Mouse (Mus musculus) heart, postnatal 25 days (tissue): ENCODE measurements around the gene 2510002D24Rik. TPM values are rescaled to one million over a fixed set of nuclear protein-coding genes. Genes with fewer than 3 reads are reported as not detected.

Experiments used
- DNase-seq: peaks from one replicate; pipeline ENCODE4 v3.0.0; 2022; ENCODE audit warnings: low spot score
- intact Hi-C: fragments of 180-260 bp; cut with DNase I; formaldehyde crosslinking; loops from one replicate; pipeline ENCODE4 v1.15.1; 2025
- total RNA-seq, 2 experiments: library from RNA; stranded (reverse); gene quantifications; 2 replicates each; pipeline ENCODE4 v1.2.3; 2021

2510002D24Rik gene
- total RNA-seq, result 10 to 100 TPM; 21.1 to 24.2 TPM

DNA sequence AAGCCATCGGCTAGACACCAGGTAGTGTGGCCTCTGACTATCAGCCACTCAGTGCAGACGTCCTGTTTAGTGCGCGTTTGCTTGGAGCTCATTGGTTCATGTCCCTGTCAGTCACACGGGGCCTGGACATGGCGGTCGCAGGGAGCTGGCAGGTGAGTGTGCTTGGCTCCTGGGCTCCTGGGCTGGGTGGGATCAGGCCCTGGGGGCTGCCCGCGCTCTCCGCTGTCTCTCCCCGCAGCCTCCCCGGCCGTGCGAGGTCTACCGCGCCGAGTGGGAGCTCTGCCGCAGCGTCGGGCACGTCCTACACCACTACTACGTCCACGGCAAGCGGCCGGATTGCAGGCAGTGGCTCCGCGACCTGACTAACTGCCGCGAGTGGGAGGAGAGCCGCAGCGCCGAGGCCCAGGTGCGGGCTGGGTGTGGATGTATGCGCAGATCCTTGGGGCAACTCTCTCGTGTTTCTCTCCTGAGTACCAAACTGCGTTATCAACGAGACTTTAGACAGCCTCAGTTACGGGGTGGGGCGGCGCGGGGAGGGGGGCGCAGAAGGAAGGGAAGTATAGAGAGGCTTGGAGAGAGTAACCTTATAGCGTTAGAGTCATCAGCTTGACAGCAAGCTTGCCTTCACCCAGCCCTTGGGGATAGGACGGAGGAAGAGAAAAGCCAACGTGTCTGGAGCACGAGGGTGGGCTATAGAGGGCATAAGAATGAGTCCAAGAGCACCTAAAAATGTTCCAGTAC lies at the start of gene 2510002D24Rik, which contains the start of gene Gm28539:
2510002D24Rik (plus strand) TSS at position 111 of the 741 bp plus-strand sequence.
Gm28539 (plus strand) TSS at position 117 of the 741 bp plus-strand sequence.
- DNase-seq, result peak; percentile 88

DNA sequence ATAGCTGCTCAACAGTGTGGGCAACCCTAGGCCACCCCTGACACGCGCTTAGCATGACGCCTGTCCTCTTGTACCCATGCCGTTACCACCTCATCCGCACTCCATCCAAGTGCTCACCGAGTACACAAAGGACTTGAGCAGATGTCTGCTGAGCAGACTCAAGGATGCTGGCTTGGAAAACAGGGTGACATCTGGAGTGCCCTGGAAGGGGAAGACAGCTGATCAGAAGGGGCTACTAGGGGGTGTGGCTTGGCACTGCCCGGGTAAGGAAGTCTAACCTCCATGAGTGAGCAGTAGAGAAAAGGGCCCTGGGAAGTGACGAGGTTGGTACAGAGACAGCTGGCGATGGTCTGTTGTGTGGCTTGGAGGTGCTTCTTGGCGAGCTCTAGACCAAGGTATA lies 49.7 kb upstream of the 2510002D24Rik start:
- intact Hi-C loops, result no loop called here
- DNase-seq, result no peak

More for the DNA sequence above, at the start of gene 2510002D24Rik, which contains the start of gene Gm28539:
- intact Hi-C loops, result no loop called here

- intact Hi-C loops, result no loop called here
- no peak for DNase-seq
Measured at GRCm38 (mm10) chr16:18788627-18789406, 47.6 kb upstream of the 2510002D24Rik start.

- DNase-seq, result no peak
- intact Hi-C loops, result loop anchor here (5.0 kb wide), 1 partner anchor 168 kb away; the partner anchor contains the start of genes Gm49601 and Sept5
Measured at GRCm38 (mm10) chr16:18795223-18795899, 41.0 kb upstream of the 2510002D24Rik start.

DNA sequence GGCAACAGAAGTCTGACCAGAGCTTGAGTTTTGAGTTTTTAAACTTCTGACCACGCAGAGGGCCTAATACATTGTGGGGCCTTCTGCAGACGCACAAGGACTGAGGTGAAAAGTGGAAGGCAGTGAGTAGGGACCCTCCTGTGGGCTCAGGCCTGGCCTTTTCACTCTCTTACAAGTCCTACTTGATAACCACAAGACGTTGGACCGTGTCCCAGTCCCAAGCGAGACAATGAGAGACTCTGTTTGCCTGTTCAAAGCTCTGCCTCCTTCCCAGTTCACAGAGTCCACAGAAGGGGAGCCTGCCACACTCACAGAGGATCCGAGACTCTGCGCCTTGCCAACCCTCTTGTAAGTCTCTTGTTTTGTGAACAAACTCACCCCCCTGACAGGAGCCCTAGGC lies 39.7 kb upstream of the 2510002D24Rik start:
- intact Hi-C loops, result loop anchor here (5.0 kb wide), 1 partner anchor 169 kb away; the partner anchor contains the start of genes Gm49601 and Sept5

DNA sequence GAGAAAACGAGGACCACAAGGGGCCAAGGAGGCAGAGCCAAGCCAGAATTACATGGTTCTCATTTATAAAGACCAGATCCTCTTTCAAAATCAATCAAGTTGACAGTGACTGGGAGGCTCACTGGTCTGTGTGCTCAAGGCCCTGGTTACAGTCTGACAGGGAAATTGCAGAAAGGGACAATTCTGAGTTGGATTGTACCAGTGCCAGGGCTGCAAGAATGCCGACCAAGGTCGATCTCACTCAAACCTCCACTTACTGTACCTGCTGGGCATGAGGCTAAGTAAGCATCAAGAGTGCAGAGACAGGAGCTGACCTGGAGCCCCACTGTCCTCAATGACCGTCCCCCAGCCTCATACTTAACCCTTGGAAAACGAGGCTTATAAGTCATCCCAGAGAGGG lies 38.2 kb upstream of the 2510002D24Rik start:
- no peak for DNase-seq
- intact Hi-C loops, result loop anchor here (1.0 to 5.0 kb wide), 2 partner anchors 102 to 171 kb away; partner anchors contain the start of genes Gm49601 and Sept5

More for the DNA sequence above, 39.7 kb upstream of the 2510002D24Rik start:
- DNase-seq, result no peak

DNA sequence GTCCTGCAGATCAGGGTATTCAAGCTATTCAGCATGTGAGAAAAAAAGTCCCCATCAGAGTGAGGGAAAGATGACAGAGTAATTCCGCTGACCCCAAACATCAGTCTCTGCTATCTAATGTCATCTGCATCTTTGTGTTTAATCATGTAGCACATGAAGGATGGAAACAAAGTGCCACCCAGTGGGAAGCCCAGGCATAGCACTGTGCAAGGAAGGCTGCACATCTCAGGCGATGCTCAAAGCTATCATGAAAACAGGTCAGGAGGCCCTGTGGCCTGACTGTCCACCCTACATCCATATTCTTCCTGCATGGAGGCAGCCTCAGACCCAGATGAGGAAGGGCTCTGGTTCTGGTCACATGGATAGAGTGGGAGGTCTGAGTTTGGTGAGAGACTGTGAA lies 37.5 kb upstream of the 2510002D24Rik start:
- intact Hi-C loops, result loop anchor here (1.0 to 5.0 kb wide), 2 partner anchors 103 to 172 kb away; partner anchors contain the start of genes Gm49601 and Sept5
- no peak for DNase-seq

DNA sequence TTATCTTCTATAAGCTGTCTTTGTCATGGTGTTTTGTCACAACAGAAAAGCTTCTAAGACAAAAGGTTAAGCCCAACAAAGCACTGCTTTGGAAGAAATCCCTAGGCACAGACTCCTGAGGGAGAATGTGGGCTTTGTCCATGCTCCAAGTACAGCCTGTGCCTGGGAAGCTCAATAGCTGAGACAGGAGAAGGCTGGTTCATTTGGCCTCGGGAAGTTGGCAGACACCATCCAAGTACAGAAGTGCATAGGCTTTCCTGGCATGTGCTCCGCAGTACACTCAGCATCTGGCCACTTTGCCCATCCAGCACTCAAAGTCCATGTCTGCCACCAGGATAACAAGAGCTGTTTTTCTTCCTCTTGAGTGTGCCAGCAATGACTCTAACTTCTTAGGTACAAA lies 30.6 kb upstream of the 2510002D24Rik start:
- intact Hi-C loops, result no loop called here
- DNase-seq, result no peak

- intact Hi-C loops, result no loop called here
- DNase-seq, result no peak
Measured at GRCm38 (mm10) chr16:18809001-18809400, 27.4 kb upstream of the 2510002D24Rik start.

- intact Hi-C loops, result loop anchor here (2.0 kb wide), 1 partner anchor 64 kb away; no protein-coding TSS in a partner anchor
- no peak for DNase-seq
Measured at GRCm38 (mm10) chr16:18811032-18811431, 25.3 kb upstream of the 2510002D24Rik start.

DNA sequence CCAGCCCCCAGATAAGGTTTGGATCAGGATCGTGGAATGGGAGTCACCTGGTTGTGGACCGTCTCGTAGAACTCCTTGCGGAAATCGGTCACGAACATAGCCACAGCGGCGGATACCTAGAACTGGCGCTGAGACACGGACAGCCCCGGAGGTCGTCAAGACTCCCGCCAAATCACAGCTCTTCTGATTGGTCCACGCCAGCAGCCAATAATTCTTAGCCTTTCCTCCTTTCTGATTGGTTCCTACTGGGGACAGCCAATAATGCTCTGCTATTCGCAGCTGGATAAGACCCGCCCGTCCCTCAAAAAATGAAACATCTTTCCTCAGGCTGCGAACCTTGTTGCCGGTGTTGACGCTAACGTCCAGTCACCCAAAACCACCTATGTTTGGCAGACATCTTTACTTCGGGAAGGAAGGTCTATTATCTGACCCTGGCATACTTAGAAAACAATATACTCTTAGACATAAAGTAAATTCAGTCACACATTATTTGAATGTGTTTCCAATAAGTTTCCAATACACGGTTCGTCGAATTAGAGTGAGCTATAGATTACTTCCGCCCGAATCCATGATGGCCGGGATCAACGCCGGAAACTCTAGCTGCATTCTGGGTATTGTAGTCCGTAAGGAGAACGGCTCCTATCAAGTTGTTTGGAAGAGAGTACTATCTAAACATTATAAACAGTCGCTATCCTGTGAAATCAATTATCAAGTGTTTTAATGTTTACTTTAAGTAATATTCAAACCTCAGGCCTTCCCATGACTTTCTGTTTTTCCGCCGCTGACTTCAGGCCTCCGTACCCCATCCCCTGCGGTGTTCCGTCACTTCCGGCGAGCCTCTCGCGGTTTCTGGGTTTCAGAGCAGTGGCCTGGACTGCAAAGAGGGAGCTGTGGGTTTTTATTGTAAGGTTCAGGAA lies 24.7 kb upstream of the 2510002D24Rik start, which contains the start of the genes Ufd1 and Cdc45:
Ufd1 (plus strand) TSS at position 312 of the 917 bp plus-strand sequence.
Cdc45 (minus strand) TSS at position 520 of the 917 bp plus-strand sequence.
- DNase-seq, result peak; percentile 82
- intact Hi-C loops, result loop anchor here (2.0 kb wide), 1 partner anchor 63 kb away; no protein-coding TSS in a partner anchor

GRCm38 (mm10) chr16:18812385-18812910 lies 23.9 kb upstream of the 2510002D24Rik start:
- DNase-seq, result no peak
- intact Hi-C loops, result no loop called here

DNA sequence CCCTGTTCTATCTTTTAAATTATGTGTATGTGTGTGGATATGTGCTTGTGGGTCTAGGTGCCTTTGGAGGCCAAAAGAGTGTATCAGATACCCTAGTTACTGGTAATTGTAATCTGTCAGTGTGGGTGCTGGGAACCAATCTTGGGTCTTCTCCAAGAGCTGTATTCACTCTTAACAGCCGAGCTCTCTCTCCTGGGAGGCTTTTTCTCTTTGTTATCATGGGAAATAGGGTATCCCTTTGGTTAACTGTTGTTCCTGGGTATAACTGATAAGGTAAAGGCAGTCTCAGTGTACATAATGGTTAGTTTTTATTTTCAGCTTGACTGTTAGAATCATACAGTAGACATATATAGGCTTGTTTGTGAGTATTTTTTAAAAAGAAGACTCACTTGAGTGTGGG lies 14.0 kb upstream of the 2510002D24Rik start:
- intact Hi-C loops, result no loop called here
- DNase-seq, result no peak

- intact Hi-C loops, result no loop called here
- no peak for DNase-seq
Measured at GRCm38 (mm10) chr16:18822925-18823324, 13.5 kb upstream of the 2510002D24Rik start.

GRCm38 (mm10) chr16:18828630-18829029 lies 7.7 kb upstream of the 2510002D24Rik start:
- no peak for DNase-seq
- intact Hi-C loops, result no loop called here

DNA sequence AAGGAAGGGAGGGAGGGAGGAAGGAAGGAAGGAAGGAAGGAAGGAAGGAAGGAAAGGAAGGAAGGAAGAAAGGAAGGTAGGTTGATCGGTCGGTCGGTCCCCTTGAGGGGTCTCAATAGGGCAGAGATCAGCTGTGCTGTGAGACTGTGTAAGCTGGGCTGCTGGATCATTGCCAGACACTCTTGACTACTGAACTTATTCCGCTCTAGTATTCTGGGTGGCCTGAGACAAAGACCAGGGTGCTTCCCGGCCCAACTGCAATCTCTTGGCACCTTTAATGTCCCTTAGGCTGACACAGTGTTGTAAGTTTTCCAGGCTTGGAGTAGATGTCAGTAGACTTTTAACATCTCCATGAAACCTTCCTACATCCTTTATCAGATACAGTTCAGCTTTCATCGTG lies 7.3 kb upstream of the 2510002D24Rik start:
- DNase-seq, result no peak
- intact Hi-C loops, result no loop called here

- intact Hi-C loops, result no loop called here
Measured at GRCm38 (mm10) chr16:18833486-18833885, 2.9 kb upstream of the 2510002D24Rik start.

DNA sequence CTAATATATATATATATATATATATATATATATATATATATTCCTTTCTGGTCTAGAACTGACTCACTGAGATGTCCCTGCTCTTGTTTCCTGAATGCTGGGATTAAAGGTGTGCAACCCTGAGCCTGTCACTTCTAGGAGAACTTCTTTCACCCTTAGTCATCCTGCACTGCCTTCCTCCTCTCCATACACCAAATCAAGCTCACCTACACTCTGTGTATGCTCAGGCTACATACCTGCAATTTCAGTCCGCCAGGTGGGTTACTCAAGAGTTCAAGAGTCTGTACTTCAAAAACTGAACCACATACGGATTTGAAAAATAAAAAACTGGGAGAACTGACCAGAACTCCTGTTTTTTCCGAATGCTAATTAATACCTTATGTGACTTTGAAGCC lies 308 bp upstream of the 2510002D24Rik start:
- intact Hi-C loops, result no loop called here
- DNase-seq, result no peak

More at GRCm38 (mm10) chr16:18833486-18833885, 2.9 kb upstream of the 2510002D24Rik start:
- DNase-seq, result no peak
